Mouse (Mus musculus) CH12.LX (cell line): ENCODE measurements around the gene Gas2l3. TPM values are rescaled to one million over a fixed set of nuclear protein-coding genes. Genes with fewer than 3 reads are reported as not detected.

Source experiments
- DNase-seq: peaks from one replicate; pipeline ENCODE4 v3.0.0-alpha.2; 2013; ENCODE audit errors: extremely low read depth
- H3K27ac ChIP-seq: 2 replicates; pipeline ENCODE4 v1.5.1; 2012; ENCODE audit warnings: low read depth, mild to moderate bottlenecking, control low read depth, moderate library complexity; ENCODE audit not compliant: insufficient read depth
- H3K27me3 ChIP-seq: replicated peaks from 2 replicates; pipeline ENCODE3; 2012; ENCODE audit warnings: inconsistent platforms
- H3K36me3 ChIP-seq, 2 experiments: replicated peaks in 1 of 2; 2 replicates each; pipeline versions ENCODE3 to v1.6.1; 2012; ENCODE audit warnings: inconsistent platforms in 1 of 2, low read length in 1 of 2, mild to moderate bottlenecking in 1 of 2, mixed read lengths in 1 of 2, moderate library complexity in 1 of 2; ENCODE audit not compliant: control insufficient read depth in 1 of 2, insufficient read depth in 1 of 2
- H3K4me1 ChIP-seq, 2 experiments: 2 replicates each; pipeline ENCODE4 v1.6.1; 2012; ENCODE audit warnings: inconsistent platforms in 1 of 2, moderate library complexity in 1 of 2; ENCODE audit not compliant: insufficient read depth in 2 of 2, control insufficient read depth in 1 of 2
- H3K4me2 ChIP-seq: 2 replicates; pipeline ENCODE4 v1.6.1; 2012; ENCODE audit warnings: low read depth, mild to moderate bottlenecking, control low read depth; ENCODE audit not compliant: poor library complexity, insufficient read depth, severe bottlenecking
- H3K4me3 ChIP-seq, 3 experiments: fragments of 150-350 bp in 1 of 3; sonication (generic) in 1 of 3; replicated peaks in 1 of 3; 2 replicates each; pipeline versions ENCODE3 to v1.5.1; 2011 to 2012; ENCODE audit warnings: low read depth in 2 of 3, low read length in 2 of 3, mild to moderate bottlenecking in 2 of 3, moderate library complexity in 2 of 3, control low read depth in 1 of 3, improper control_type of control experiment in 1 of 3, inconsistent platforms in 1 of 3, mixed read lengths in 1 of 3; ENCODE audit not compliant: poor library complexity in 1 of 3
- H3K79me2 ChIP-seq: replicated peaks from 2 replicates; pipeline ENCODE4 v1.6.1; 2012; ENCODE audit warnings: mild to moderate bottlenecking, moderate library complexity; ENCODE audit not compliant: control insufficient read depth, poor library complexity, insufficient read depth, severe bottlenecking; ENCODE audit errors: extremely low read depth
- H3K9ac ChIP-seq: 2 replicates; pipeline ENCODE4 v1.6.1; 2012; ENCODE audit warnings: low read depth, mild to moderate bottlenecking, control low read depth, moderate library complexity; ENCODE audit not compliant: insufficient read depth
- H3K9me3 ChIP-seq: replicated peaks from 2 replicates; pipeline ENCODE3; 2012; ENCODE audit warnings: low read length, inconsistent platforms, mixed read lengths
- BHLHE40 ChIP-seq: IDR thresholded peaks from 2 replicates; pipeline ENCODE4 v1.6.1; 2011; ENCODE audit warnings: mild to moderate bottlenecking, low read depth, low read length, improper control_type of control experiment
- CHD2 ChIP-seq: IDR thresholded peaks from 2 replicates; pipeline ENCODE4 v1.6.1; 2011; ENCODE audit warnings: low read length, improper control_type of control experiment
- CTCF ChIP-seq, 2 experiments: IDR thresholded peaks in 1 of 2; conservative IDR thresholded peaks in 1 of 2; 2 replicates each; pipeline ENCODE4 v1.5.1; 2011 to 2012; ENCODE audit warnings: low read depth in 2 of 2, low read length in 2 of 2, improper control_type of control experiment in 1 of 2, inconsistent platforms in 1 of 2, mild to moderate bottlenecking in 1 of 2, moderate library complexity in 1 of 2
- E2F4 ChIP-seq: IDR thresholded peaks from 2 replicates; pipeline ENCODE4 v1.6.1; 2011; ENCODE audit warnings: low read depth, low read length, improper control_type of control experiment; ENCODE audit not compliant: insufficient replicate concordance
- ELF1 ChIP-seq: IDR thresholded peaks from 2 replicates; pipeline ENCODE4 v1.6.1; 2014; ENCODE audit warnings: low read depth, mild to moderate bottlenecking, inconsistent platforms, low read length, improper control_type of control experiment
- EP300 ChIP-seq: IDR thresholded peaks from 2 replicates; pipeline ENCODE4 v1.6.1; 2011; ENCODE audit warnings: low read length, improper control_type of control experiment
- ETS1 ChIP-seq: conservative IDR thresholded peaks from 2 replicates; pipeline ENCODE4 v1.6.1; 2012; ENCODE audit warnings: low read depth, mild to moderate bottlenecking, inconsistent platforms, low read length, improper control_type of control experiment, moderate library complexity
- IRF4 ChIP-seq: IDR thresholded peaks from 2 replicates; pipeline ENCODE4 v1.6.1; 2014; ENCODE audit warnings: low read depth, mild to moderate bottlenecking, inconsistent platforms, low read length, improper control_type of control experiment
- JUND ChIP-seq: conservative IDR thresholded peaks from 2 replicates; pipeline ENCODE4 v1.6.1; 2011; ENCODE audit warnings: low read depth, low read length, improper control_type of control experiment
- KAT2A ChIP-seq: IDR thresholded peaks from 2 replicates; pipeline ENCODE4 v1.6.1; 2012; ENCODE audit warnings: low read length, improper control_type of control experiment, inconsistent platforms; ENCODE audit not compliant: insufficient replicate concordance
- MAFK ChIP-seq: IDR thresholded peaks from 2 replicates; pipeline ENCODE4 v1.6.1; 2011; ENCODE audit warnings: low read length, improper control_type of control experiment; ENCODE audit not compliant: insufficient replicate concordance
- MAX ChIP-seq: IDR thresholded peaks from 2 replicates; pipeline ENCODE4 v1.6.1; 2011; ENCODE audit warnings: low read length, improper control_type of control experiment
- MEF2A ChIP-seq: IDR thresholded peaks from 2 replicates; pipeline ENCODE4 v1.6.1; 2014; ENCODE audit warnings: low read depth, mild to moderate bottlenecking, inconsistent platforms, low read length, improper control_type of control experiment, borderline replicate concordance
- NELFE ChIP-seq: IDR thresholded peaks from 2 replicates; pipeline ENCODE4 v1.6.1; 2011; ENCODE audit warnings: low read depth, low read length, improper control_type of control experiment
- PAX5 ChIP-seq: IDR thresholded peaks from 2 replicates; pipeline ENCODE4 v1.6.1; 2012; ENCODE audit warnings: low read length, inconsistent platforms, mixed read lengths
- POLR2A ChIP-seq: IDR thresholded peaks from 2 replicates; pipeline ENCODE4 v1.6.1; 2011; ENCODE audit warnings: low read depth, mild to moderate bottlenecking, improper control_type of control experiment, low read length
- POLR2AphosphoS2 ChIP-seq: IDR thresholded peaks from 2 replicates; pipeline ENCODE4 v1.6.1; 2011; ENCODE audit warnings: low read depth, low read length, improper control_type of control experiment
- RAD21 ChIP-seq: IDR thresholded peaks from 2 replicates; pipeline ENCODE4 v1.6.1; 2011; ENCODE audit warnings: low read depth, mild to moderate bottlenecking, low read length, improper control_type of control experiment, moderate library complexity
- RCOR1 ChIP-seq: conservative IDR thresholded peaks from 2 replicates; pipeline ENCODE4 v1.6.1; 2012; ENCODE audit warnings: low read depth, mild to moderate bottlenecking, inconsistent platforms, low read length, improper control_type of control experiment
- SIN3A ChIP-seq: IDR thresholded peaks from 2 replicates; pipeline ENCODE4 v1.6.1; 2012; ENCODE audit warnings: low read length, improper control_type of control experiment, inconsistent platforms
- SMC3 ChIP-seq: IDR thresholded peaks from 2 replicates; pipeline ENCODE4 v1.6.1; 2011; ENCODE audit warnings: low read depth, low read length, improper control_type of control experiment
- TBP ChIP-seq: conservative IDR thresholded peaks from 2 replicates; pipeline ENCODE4 v1.6.1; 2011; ENCODE audit warnings: low read depth, low read length, improper control_type of control experiment
- TCF12 ChIP-seq: IDR thresholded peaks from 2 replicates; pipeline ENCODE4 v1.6.1; 2014; ENCODE audit warnings: low read depth, mild to moderate bottlenecking, inconsistent platforms, low read length, improper control_type of control experiment
- UBTF ChIP-seq: IDR thresholded peaks from 2 replicates; pipeline ENCODE4 v1.6.1; 2012; ENCODE audit warnings: low read depth, mild to moderate bottlenecking, inconsistent platforms, low read length, improper control_type of control experiment, moderate library complexity
- USF1 ChIP-seq: IDR thresholded peaks from 2 replicates; pipeline ENCODE4 v1.6.1; 2014; ENCODE audit warnings: low read depth, mild to moderate bottlenecking, inconsistent platforms, low read length, improper control_type of control experiment
- ZC3H11A ChIP-seq: IDR thresholded peaks from 2 replicates; pipeline ENCODE4 v1.6.1; 2012; ENCODE audit warnings: low read depth, mild to moderate bottlenecking, inconsistent platforms, low read length, improper control_type of control experiment
- ZKSCAN1 ChIP-seq: IDR thresholded peaks from 2 replicates; pipeline ENCODE4 v1.6.1; 2012; ENCODE audit warnings: low read depth, inconsistent platforms, low read length, improper control_type of control experiment, borderline replicate concordance
- ZMIZ1 ChIP-seq: IDR thresholded peaks from 2 replicates; pipeline ENCODE4 v1.6.1; 2012; ENCODE audit warnings: low read depth, mild to moderate bottlenecking, inconsistent platforms, low read length, improper control_type of control experiment
- dilution Hi-C: fragments of 300-500 bp; cut with MboI; formaldehyde crosslinking; loops from 2 replicates; pipeline ENCODE4 v1.14.3; 2020; ENCODE audit warnings: low sequenced_read_pairs; ENCODE audit not compliant: extremely low pct_unique_long_range_greater_than_20kb, extremely low pct_ligation_motif_present
- in situ Hi-C: fragments of 300-500 bp; cut with MboI; formaldehyde crosslinking; loops from 3 replicates; pipeline ENCODE4 v1.14.3; 2019; ENCODE audit warnings: low sequenced_read_pairs, low pct_ligation_motif_present, low pct_unique_long_range_greater_than_20kb, mixed read lengths
- polyA plus RNA-seq: library from polyadenylated mRNA; unstranded; fragments of >175 nt; gene quantifications from 2 replicates; pipeline ENCODE4 v1.2.1, GENCODE M21; 2012; ENCODE audit warnings: low read depth; ENCODE audit not compliant: insufficient read length
- total RNA-seq, 2 experiments: library from RNA; depleted of rRNA; stranded (reverse); fragments of 300-350 nt in 1 of 2; fragments of >200 nt in 1 of 2; gene quantifications; 2 replicates each; pipeline ENCODE4 v1.2.3; 2012 to 2014

Gene Gas2l3
- total and polyA plus RNA-seq, 3 experiments, result 7.3 to 12.2 (median 9.4) TPM

GRCm38 (mm10) chr10:89453794-89454193 is 10.0 kb upstream of the Gas2l3 start:
- no peak for TF ChIP-seq RCOR1
- TF ChIP-seq RAD21, result no peak
- peak; percentile 51; the same call in 1 of the 2 replicates for TF ChIP-seq TCF12
- no peak for TF ChIP-seq USF1
- peak; percentile 51 for TF ChIP-seq CHD2
- no peak for TF ChIP-seq SMC3
- TF ChIP-seq EP300, result peak; percentile 67
- TF ChIP-seq POLR2AphosphoS2, result no peak
- TF ChIP-seq ZKSCAN1, result no peak
- no peak for TF ChIP-seq ZMIZ1
- TF ChIP-seq NELFE, result no peak
- TF ChIP-seq SIN3A, result 0 out of 2 replicates have a peak, but pooled peaks have one; percentile 34
- no peak for TF ChIP-seq JUND
- no peak for TF ChIP-seq KAT2A
- 0 out of 2 replicates have a peak, but pooled peaks have one; percentile 18 for TF ChIP-seq BHLHE40
- 0 out of 2 replicates have a peak, but pooled peaks have one; percentile 21 for TF ChIP-seq IRF4
- TF ChIP-seq ETS1, result 0 out of 2 replicates have a peak, but pooled peaks have one; percentile 33
- 0 out of 2 replicates have a peak, but pooled peaks have one; percentile 8 for TF ChIP-seq MAFK
- TF ChIP-seq, all 38 proteins: peak for 8
- Histone ChIP-seq H3K4me3 (no peak overlapping the region), H3K79me2 (no peaks in the 10 kb centered on the region), H3K4me2 (peak overlapping the region; percentile 41; the same call in 1 of the 2 replicates), H3K27me3 (no peaks in the 10 kb centered on the region), H3K9me3 (no peaks in the 10 kb centered on the region), H3K27ac (no peak overlapping the region), H3K9ac (no peak overlapping the region), H3K36me3 (no peaks in the 10 kb centered on the region), H3K4me1 (peaks cover 6 to 10% of the 10 kb centered on the region in 2 experiments; a peak in 3 of 4 replicates)
- peak; percentile 17 for DNase-seq
- in situ Hi-C loops (no loop called here), dilution Hi-C loops (no loop called here)

- dilution Hi-C loops, result no loop called here
- no peaks in the 10 kb centered on the region for H3K36me3 ChIP-seq
- TF ChIP-seq TCF12 (no peak), IRF4 (no peak), CTCF (conservative IDR thresholded peaks at IDR 0.05 in 1 of 2, IDR thresholded peaks at IDR 0.05 in 1 of 2; ENCODE audit: low read depth in 2 of 2, low read length in 2 of 2) (no peak), ELF1 (no peak), MAFK (no peak), MAX (no peak), UBTF (no peak), PAX5 (no peak), POLR2A (no peak), MEF2A (no peak), ZC3H11A (no peak), TBP (no peak), BHLHE40 (no peak), ZKSCAN1 (no peak), CHD2 (no peak), E2F4 (no peak)
- TF ChIP-seq, all 38 proteins: peak for 0
- Histone ChIP-seq H3K27me3 (no peaks in the 10 kb centered on the region), H3K9me3 (no peaks in the 10 kb centered on the region), H3K27ac (no peak overlapping the region), H3K4me1 (peaks cover 6 to 10% of the 10 kb centered on the region in 2 experiments; a peak in 3 of 4 replicates), H3K4me2 (peak overlapping the region; percentile 41), H3K79me2 (no peaks in the 10 kb centered on the region), H3K4me3 (no peak overlapping the region), H3K9ac (no peak overlapping the region)
- in situ Hi-C loops, result no loop called here
- DNase-seq, result no peak
Observed at GRCm38 (mm10) chr10:89453068-89453641, 9.4 kb upstream of the Gas2l3 start.
